Mouse (Mus musculus): ENCODE data around the gene Lmtk3.

- TF ChIP-seq CTCF (IDR thresholded peaks at IDR 0.05; ENCODE audit: low read depth) (no peak), EP300 (optimal IDR thresholded peaks at IDR 0.05) (no peak)
Observed at GRCm38 (mm10) chr7:45814841-45815240, 31.3 kb downstream of the Lmtk3 start.

Measured in stomach, postnatal 0 days (tissue).